Mouse (Mus musculus) heart, embryonic 16.5 days (tissue): ENCODE measurements around the gene Ublcp1. TPM values are rescaled to one million over a fixed set of nuclear protein-coding genes. Genes with fewer than 3 reads are reported as not detected.

Experiments
- ATAC-seq: fragments of 200-750 bp; cut with Nextera tagmentation; replicated peaks from 2 replicates; pipeline ENCODE4 v1.8.0; 2017; ENCODE audit warnings: moderate number of reproducible peaks; ENCODE audit not compliant: insufficient read depth, low FRiP score; ENCODE audit errors: extremely low read depth
- H3K27ac ChIP-seq: fragments of 300-500 bp; sonication (generic); 2 replicates; pipeline ENCODE4 v1.5.1; 2014; ENCODE audit warnings: mild to moderate bottlenecking, low read length, control low read depth, moderate library complexity
- H3K27me3 ChIP-seq: fragments of 300-500 bp; sonication (generic); 2 replicates; pipeline ENCODE4 v1.6.1; 2014; ENCODE audit warnings: low read length, mixed read lengths; ENCODE audit not compliant: control insufficient read depth, insufficient read depth
- H3K36me3 ChIP-seq: fragments of 300-500 bp; sonication (generic); 2 replicates; pipeline ENCODE4 v1.6.1; 2014; ENCODE audit not compliant: control insufficient read depth, insufficient read depth
- H3K4me1 ChIP-seq: fragments of 300-500 bp; sonication (generic); 2 replicates; pipeline ENCODE4 v1.6.1; 2014; ENCODE audit warnings: low read length, mixed read lengths; ENCODE audit not compliant: control insufficient read depth, insufficient read depth
- H3K4me2 ChIP-seq: fragments of 300-500 bp; sonication (generic); 2 replicates; pipeline ENCODE4 v1.6.1; 2014; ENCODE audit warnings: low read depth, mild to moderate bottlenecking, control low read depth, low read length
- H3K4me3 ChIP-seq: fragments of 300-500 bp; sonication (generic); 2 replicates; pipeline ENCODE4 v1.5.1; 2014; ENCODE audit warnings: mild to moderate bottlenecking, control low read depth, low read length
- H3K9ac ChIP-seq: fragments of 300-500 bp; sonication (generic); 2 replicates; pipeline ENCODE4 v1.6.1; 2014; ENCODE audit warnings: low read length, control low read depth
- H3K9me3 ChIP-seq: fragments of 300-500 bp; sonication (generic); replicated peaks from 2 replicates; pipeline ENCODE4 v1.6.1; 2016; ENCODE audit warnings: low read length; ENCODE audit not compliant: control insufficient read depth
- WGBS: fragments of 180-500 bp; shearing (Covaris S2); extraction: QIAGEN DNeasy Blood & Tissue Kit; methylation state at CpG from one replicate; pipeline ENCODE4 v1.1.7; 2014; 5-methylcytosine and 5-hydroxymethylcytosine counted together
- polyA plus RNA-seq: library from polyadenylated mRNA; unstranded; fragments of >200 nt; fragmentation: Nextera tagmentation; extraction: Ambion mirVana; gene quantifications from 2 replicates; pipeline ENCODE4 v1.2.1, GENCODE M21; 2015

Ublcp1 gene
- 44.3 and 44.5 TPM in 2 replicates for polyA plus RNA-seq

DNA sequence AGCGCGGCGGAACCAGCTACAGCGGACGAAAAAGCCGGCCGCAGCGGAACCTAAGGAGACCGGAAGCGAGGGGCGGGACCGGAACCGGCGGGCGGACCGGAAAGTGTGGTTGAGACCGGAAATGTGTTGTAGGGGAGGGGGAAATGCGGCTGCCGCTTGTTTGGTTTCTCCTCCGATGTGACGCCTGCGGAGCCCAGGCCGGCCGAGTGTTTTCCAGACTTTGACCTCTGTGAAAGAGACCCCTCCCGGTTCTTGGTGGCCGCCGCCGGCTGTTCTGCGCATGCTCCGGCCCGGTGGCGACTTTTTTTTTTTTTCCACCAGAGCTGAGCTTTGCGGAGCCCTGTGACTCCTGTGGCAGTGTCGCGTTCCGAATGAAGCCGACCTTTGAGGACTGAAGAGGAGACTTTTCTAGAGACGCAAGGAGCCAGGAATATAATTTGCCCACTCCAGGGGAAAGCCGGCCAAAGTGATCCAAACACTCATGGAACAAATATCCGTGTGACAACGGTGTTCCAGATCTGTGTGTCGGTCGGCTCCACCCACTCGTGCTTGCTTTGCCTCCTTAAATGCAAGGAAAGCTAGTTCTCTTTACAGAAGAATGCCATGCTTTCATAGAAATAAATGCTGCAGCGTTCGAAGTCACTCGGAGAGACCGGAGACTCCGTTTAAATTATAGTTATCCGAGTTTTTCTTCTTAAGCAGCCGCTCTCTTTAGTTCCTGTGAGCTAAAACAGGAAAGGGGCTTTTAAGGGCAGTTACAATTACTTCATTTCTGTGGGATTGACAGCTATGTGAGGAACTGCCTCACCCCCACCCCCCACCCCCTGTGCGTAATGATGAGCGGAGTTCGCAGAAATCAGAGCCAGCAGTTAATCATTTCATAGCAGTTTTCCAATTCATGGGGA lies at the start of gene Ublcp1:
Gene Ublcp1 (minus strand): TSS at position 67 of the 905 bp plus-strand sequence.
- Histone ChIP-seq H3K9me3 (no peaks in the 10 kb centered on the region), H3K27me3 (no peaks in the 10 kb centered on the region), H3K27ac (peak within 1 kb of the TSS; percentile 96), H3K36me3 (0 out of 2 replicates have a peak, but pooled peaks cover 1% of the 10 kb centered on the region), H3K9ac (peak within 1 kb of the TSS; percentile 83), H3K4me1 (peaks cover 13% of the 10 kb centered on the region), H3K4me3 (peak within 1 kb of the TSS; percentile 66), H3K4me2 (peak within 1 kb of the TSS; percentile 76)
- under 1% methylated on average over 53 of the region's 54 CpGs for WGBS
- ATAC-seq: peak; percentile 93

DNA sequence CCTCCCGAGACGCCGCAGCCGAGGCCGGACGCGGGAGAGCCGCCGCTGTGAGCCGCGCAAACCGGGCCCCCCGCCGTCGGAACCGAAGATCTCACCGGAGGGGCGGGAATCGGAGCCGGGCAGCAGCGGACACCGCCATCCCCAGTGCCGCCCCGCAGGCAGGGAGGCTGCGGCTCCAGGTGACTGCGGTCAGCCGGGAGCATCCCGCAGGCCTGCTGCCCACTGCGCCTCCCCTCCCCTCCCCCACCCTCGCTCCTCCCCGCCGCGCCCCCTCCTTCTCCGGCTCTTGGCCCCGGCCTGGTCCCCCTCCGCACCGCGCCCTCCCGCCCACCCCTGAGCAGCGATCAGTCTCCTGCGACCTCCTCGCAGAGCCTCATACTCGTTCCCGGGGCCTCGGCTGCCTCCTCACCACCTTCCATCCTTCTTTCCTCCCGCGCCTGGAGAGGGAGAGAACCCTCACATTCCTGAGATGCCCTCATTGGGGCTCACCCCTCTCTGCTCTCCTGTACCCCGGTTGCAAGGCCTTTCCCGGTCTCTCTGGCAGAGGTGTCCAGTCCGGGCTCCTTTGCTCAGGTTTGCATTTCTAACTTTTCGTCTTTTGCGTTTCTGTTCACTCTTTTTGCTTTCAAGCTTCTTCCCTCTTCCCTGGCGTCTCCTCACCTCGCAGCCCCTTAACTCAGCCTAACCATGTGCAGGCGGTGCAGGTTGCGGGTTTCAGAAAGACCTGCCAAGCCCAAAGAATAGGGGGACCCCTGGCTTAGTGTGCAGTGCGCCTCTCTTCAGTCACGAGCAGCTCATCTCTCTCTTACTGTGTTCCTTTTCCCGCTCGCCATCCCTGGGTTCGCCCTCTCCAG lies 49.0 kb upstream of the Ublcp1 start:
- Histone ChIP-seq H3K4me3 (peak overlapping the region; percentile 96), H3K4me1 (peaks cover 17% of the 10 kb centered on the region), H3K9ac (peak overlapping the region; percentile 98), H3K4me2 (peak overlapping the region; percentile 88), H3K27ac (peak overlapping the region; percentile 90), H3K27me3 (no peaks in the 10 kb centered on the region), H3K36me3 (no peaks in the 10 kb centered on the region), H3K9me3 (no peaks in the 10 kb centered on the region)
- peak; percentile 61 for ATAC-seq
- WGBS: under 1% methylated on average over 42 of the region's 61 CpGs

DNA sequence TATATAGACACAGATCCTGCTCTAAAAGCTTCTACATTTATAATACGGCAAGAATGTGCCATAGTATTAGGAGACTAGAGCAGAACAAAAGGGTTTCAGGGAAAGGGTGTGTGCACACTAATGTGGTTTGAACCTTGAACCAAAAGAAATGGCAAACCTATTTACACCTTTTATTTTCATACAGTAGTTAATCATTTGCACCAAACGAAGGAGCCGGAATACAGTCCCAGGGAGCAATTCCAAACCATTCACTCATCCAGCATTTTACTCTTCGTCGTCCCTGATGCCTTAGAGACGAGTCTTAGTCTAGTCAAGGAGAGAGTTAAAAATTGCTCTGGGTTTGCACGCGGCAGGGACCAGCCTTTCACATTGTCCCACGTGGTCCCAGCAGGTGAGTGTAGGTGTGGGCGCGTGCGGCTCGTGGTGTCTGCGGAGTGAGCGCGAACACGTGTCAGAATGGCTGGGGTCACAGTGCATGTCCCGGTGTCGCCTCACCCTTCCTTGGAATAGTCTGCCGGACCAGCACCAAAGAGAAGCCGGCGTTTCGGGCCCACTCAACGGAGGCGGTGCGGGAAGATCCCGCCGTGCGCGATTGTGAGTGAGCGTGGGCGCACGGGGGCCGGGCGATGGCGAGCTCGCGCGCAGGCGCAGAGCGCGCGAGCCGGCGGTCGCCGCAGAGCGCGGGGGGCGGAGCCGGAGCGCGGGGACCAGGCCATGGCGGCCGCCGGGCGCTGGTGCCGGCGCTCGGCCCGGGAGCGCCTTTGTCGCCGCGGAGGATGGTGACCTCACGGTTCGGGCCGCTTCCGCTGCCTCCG lies 48.2 kb upstream of the Ublcp1 start, which contains the start of gene Rnf145:
Gene Rnf145 (plus strand): TSS at position 684 of the 815 bp plus-strand sequence.
- whole genome bisulfite sequencing: under 1% methylated on average over 68 of the region's 70 CpGs
- Histone ChIP-seq H3K9ac (peak within 1 kb of the TSS; percentile 98), H3K4me3 (peak within 1 kb of the TSS; percentile 96), H3K27me3 (no peaks in the 10 kb centered on the region), H3K4me1 (peaks cover 13% of the 10 kb centered on the region), H3K9me3 (no peaks in the 10 kb centered on the region), H3K36me3 (no peaks in the 10 kb centered on the region), H3K27ac (peak within 1 kb of the TSS; percentile 90), H3K4me2 (peak within 1 kb of the TSS; percentile 88)
- ATAC-seq: peak; percentile 79

DNA sequence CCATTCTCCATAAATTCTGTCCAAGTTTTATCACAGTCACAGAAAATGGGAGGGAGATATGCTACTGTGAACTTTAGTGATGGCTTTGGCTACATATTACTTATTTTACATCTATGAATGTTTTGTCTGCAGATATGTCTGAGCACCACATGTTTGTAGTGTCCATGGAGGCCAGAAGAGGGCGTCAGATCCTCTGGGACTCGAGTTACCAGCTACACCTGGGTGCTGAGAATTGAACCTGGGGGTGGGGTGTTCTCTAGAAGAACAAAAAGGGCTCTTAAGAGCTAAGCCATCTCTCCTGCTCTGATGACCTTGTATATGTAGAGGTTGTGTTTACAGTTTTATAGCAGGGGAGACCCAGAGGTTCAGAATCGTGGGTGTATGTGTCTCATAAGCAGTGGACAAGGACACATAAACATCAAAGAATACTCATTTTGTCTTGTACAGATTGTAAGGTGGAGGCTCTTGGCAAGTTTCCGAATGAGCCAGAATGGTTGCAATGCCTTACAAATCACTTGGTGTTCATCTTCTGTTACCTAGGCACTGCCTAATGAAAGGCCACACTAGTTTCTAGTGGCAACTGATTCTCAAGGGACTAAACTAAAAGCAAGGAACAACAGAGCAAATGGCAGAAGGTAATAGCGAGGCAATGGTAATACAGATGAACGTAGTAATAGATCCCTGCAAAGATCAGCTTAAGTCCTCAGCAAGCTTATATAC lies 47.4 kb upstream of the Ublcp1 start:
- peak overlapping the region; percentile 96; the same call in 1 of the 2 replicates for H3K4me3 ChIP-seq
- no peaks in the 10 kb centered on the region for H3K27me3 ChIP-seq
- 55% methylated on average over 6 of the region's 6 CpGs for WGBS
- H3K36me3 ChIP-seq: no peaks in the 10 kb centered on the region
- H3K9ac ChIP-seq: peak overlapping the region; percentile 98; the same call in 1 of the 2 replicates
- H3K9me3 ChIP-seq: no peaks in the 10 kb centered on the region
- peak overlapping the region; percentile 88 for H3K4me2 ChIP-seq
- no peak for ATAC-seq
- no peak overlapping the region for H3K27ac ChIP-seq
- H3K4me1 ChIP-seq: peaks cover 13% of the 10 kb centered on the region

DNA sequence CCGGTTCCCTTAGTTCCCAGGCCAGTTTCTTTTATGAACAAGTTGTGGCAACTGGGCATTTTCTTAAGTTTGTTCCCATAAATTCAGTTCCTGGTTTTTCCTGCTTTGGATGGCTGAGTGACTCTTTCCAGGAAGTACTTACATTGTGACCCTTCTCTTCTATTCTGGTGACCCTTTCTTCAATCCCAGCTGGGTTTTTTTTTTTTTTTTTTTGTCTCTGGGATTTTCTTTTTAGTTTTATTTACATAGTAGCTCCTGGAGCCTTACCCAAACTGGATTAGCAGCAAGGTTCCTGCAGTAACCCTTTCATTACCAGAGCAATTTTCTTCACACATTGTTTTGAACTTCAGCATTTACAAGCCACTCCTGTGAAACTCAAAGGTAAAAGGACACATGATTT lies 46.1 kb upstream of the Ublcp1 start:
- Histone ChIP-seq H3K9ac (no peak overlapping the region), H3K27ac (no peak overlapping the region), H3K4me1 (peaks cover 7% of the 10 kb centered on the region), H3K4me2 (no peak overlapping the region), H3K9me3 (no peaks in the 10 kb centered on the region), H3K4me3 (no peak overlapping the region), H3K27me3 (no peaks in the 10 kb centered on the region), H3K36me3 (no peaks in the 10 kb centered on the region)
- ATAC-seq: no peak
- WGBS: 31% methylated on average over 1 of the region's 1 CpGs

DNA sequence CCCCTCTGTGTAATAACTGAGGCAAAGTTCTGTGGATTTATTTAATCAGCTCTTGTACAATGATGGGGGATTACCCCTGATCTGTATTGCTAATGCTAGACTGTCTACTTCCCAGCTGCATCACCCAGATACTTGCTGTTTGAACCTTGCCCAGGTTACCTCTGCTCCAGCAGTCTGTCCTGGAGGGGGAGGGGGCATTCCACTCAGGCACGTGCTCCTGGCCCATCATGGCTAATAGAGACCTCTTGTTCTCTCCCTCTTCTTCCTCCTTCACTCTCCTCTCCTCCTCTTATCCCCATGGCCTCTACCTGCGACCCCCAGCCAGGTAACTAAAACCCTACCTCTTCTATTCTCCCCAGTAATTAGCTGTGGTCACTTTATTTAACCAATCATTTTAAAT lies 44.4 kb upstream of the Ublcp1 start:
- Histone ChIP-seq H3K4me1 (peaks cover 3% of the 10 kb centered on the region; the same call in 1 of the 2 replicates), H3K27ac (no peak overlapping the region), H3K27me3 (no peaks in the 10 kb centered on the region), H3K9me3 (no peaks in the 10 kb centered on the region), H3K4me2 (no peak overlapping the region), H3K36me3 (no peaks in the 10 kb centered on the region), H3K9ac (no peak overlapping the region), H3K4me3 (no peak overlapping the region)
- 52% methylated on average over 2 of the region's 2 CpGs for WGBS
- no peak for ATAC-seq

DNA sequence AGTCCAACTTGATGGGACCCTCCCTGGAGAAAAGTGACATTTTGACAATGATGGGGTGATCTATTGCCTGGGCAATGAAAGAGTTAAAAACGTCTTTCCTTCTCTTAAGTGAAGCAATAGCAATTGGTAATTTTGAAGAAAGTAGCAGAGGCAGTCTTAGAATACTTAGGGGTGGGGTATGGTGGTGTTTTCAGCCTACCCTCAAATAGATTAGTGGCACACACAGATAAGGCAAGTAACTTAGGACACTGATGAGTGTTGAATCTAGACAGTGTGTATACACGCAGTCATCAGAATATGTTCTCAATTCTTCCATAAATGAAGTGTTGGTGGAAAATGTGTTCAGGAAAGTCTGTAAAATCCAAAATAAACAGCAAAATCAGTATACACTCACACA lies 42.7 kb upstream of the Ublcp1 start:
- Histone ChIP-seq H3K9ac (no peak overlapping the region), H3K27me3 (no peaks in the 10 kb centered on the region), H3K4me1 (peaks cover 9% of the 10 kb centered on the region; the same call in 1 of the 2 replicates), H3K9me3 (no peaks in the 10 kb centered on the region), H3K4me2 (no peak overlapping the region), H3K4me3 (no peak overlapping the region), H3K27ac (no peak overlapping the region), H3K36me3 (no peaks in the 10 kb centered on the region)
- 61% methylated on average over 2 of the region's 2 CpGs for WGBS
- no peak for ATAC-seq
